Mouse (Mus musculus) brain, embryonic 18.5 days (tissue): ENCODE results near the gene Ppt1.
A peak's percentile ranks its signal among the peaks of the same experiment; 100 is the strongest.

Experiments
- DNase-seq: peaks from one replicate; pipeline ENCODE4 v3.0.0-alpha.2; 2012; ENCODE audit warnings: low read depth, low spot score

Gene Ppt1

DNA sequence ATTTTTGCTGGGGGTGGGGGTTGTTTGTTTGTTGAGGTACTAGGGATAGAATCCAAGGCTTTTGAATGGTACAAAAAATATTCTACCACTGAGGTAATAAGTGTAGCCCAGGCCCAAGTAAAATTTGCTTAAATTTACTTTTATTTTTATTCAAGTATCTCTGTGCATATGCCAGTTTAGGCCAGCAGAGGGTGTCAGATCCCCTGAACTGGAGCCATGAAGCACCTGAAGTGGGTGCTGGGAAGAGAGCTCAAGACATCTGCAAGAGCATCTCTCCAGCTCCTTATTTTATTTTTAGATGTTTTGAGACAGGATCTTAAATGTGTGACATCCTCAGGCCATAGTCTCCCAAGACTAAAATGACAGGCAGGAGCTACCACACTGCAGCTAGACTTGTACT is 34.0 kb downstream of the Ppt1 start:
- DNase-seq = no peak

DNA sequence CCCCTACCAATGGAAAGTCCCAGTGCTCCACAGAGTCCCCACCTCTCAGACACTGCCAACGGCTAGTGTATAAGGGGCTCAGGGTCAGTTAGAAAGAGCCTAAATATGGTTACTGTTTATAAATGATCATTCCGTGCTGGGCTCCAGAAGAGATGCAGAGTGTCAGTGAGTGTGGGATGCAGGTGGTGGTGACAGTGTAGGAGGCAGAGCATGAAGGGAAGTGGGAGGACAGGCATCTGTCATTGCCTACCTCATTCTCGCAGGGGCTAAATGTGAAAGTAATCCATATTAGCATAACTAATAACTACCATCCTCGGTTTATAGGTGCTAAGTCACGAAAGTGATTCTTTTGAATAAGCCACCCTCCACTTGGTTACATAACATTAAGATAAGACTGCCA is 34.7 kb downstream of the Ppt1 start:
- DNase-seq = no peak

DNA sequence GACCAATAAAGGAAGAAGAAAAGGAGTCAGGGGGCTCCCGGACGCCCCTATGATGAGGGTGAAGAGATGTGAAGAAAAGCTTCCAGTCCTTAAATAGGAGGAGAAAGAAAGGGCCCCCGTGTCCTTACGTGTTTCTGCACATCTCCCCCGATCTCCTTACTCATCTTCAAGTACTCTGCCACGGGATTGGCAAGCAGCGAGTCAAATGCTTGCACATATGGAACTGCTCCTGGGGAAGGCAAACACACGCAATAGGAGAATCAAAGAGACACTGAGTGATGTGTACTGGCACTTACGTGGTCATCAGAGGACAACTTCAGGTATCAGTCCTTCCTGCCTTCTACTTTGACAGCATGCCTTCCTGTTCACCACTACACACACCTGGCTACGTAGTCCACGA is 35.2 kb downstream of the Ppt1 start:
- DNase-seq = no peak

DNA sequence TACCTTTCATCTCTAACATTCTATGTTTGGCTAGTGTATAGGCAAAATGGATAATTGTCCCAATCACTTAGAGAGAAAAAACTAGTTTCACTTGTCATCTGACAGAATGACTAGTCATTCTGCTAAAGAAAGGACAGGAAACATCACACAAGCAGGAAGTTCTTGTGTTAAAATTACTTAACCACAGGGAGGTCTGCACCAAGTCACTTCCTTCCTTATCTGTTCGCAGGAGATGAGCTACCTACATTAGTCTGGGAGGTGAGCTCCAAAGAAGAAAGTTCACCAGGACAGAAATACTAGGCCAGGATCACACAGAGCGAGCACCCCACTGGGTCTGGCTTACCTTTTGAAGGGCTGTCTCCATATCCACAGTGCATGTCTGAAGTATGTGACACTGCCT is 35.9 kb downstream of the Ppt1 start:
- DNase-seq = no peak

DNA sequence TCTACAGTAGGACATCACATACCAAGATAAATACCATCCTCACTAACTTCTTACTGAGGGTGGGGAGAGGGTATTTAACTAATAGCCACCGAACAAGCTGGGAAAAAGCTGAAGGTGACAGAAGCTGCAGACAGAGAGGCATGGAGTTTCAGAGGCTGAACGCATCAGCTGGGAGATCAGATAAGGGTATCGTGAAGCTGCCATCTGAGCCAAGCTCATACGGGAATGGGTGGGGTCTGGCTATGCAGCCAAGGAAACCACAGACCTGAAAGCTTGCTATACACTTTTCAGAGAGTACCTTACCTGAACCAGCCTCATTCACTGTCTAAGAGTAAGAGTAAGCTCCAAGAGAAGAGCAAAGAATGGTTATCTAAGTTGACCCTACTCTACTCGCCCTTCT is 37.0 kb downstream of the Ppt1 start:
- DNase-seq = no peak

DNA sequence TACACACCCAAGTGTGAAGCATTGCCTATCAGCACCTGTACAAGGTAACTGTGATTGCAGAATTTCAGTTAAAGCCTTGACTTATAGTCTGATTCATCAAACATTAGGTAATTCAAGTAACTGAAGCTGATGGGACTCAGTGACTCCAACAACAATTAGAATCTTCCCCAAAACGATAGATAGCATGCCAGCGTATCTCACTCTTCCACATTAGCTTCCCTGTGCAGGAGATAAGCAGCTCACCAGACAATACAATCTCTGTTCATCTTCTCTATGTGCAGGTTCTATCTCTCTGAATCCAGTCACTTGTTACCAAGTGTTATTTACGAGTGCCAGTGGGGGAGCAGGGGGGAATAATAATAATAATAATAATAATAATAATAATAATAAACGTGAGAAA is 37.5 kb downstream of the Ppt1 start:
- no peak for DNase-seq

DNA sequence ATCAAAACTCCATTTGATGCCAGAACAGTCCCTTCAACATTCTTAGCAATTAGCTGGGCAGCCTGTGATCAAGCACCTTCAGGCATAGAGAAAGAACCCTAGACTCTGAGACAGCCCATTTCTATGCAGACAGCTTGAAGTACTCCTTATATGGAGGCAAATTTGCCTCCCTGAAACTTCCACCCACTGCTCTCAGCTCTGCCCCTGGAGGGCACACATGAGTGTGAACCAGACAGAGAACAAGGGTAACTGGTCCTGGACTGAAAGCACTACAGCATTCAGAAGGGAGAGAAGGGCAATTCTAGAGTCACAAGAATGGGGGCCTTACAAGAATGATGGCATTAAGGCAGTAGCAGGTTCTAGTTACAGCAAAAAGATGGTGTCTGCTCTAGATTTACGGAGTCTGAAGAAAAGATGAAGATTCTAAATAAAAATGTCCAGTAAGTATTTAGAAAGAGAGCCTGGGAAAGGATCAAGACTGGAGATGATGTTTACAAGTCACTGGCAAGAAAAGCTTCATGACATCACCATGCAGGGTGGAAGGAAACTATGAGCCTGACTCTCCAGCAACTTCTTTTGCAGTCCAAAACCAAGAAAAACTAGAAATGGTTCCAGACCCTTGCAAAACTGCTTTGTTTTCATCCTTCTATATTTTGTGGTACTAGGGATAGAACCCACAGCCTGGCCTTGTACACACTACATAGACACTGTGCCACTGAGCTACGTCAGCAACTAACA is 42.5 kb downstream of the Ppt1 start:
- no peak for DNase-seq

DNA sequence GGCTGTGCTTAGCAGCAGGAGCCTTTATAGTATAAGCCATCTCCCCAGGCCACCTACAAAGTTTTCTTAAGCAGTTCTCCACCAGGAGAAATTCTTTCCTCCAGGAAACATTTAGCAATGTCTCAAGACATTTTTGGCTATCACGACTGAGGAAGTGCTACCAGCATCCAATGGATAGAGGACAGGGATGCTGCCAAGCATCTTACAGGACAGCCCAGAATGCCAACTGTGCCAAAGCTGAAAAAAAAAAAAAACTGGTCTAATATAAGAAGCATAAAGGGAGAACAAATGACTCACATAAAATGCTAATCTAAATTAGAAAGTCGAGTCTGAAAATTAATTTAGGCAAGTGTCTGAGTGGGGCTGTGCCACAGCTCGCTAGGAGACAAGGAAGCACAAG is 46.5 kb downstream of the Ppt1 start:
- DNase-seq = no peak

DNA sequence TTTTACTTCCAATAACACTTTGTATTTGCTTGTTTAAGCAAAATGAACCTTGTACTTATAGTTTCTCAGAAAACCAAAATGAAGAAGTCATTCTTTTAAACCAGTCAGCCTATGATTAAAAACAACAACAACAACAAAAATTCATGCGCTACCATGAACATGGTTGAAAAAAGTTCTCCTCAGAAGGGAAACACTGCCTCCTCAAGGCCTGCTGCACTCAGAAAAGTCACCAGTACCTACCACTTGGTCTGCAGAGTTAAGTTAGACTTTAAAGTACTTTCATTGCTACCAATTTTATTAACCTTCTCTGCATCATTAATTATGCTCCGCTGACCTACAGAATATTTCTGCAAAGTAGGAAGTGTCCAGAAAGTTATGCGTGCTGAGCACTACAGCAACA is 47.3 kb downstream of the Ppt1 start:
- DNase-seq = no peak

DNA sequence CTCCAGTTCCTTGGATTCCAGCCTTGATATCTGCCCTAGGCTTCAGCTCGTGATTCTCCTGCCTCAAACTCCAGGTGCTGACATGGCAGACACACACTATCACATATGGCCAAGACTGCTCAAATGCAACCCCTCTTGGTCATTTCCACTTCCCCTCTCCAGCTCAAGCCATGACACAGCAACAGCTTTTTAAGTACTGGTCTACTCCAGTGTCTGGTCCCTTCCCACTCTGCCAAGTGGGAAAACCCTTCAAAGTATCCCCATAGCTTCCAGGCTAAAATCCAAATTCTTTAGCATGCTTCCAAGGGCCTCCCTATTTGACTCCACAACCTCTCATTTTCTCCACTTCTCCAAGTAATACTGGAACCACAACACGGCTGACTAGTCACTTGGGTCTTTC is 48.0 kb downstream of the Ppt1 start:
- DNase-seq = no peak

DNA sequence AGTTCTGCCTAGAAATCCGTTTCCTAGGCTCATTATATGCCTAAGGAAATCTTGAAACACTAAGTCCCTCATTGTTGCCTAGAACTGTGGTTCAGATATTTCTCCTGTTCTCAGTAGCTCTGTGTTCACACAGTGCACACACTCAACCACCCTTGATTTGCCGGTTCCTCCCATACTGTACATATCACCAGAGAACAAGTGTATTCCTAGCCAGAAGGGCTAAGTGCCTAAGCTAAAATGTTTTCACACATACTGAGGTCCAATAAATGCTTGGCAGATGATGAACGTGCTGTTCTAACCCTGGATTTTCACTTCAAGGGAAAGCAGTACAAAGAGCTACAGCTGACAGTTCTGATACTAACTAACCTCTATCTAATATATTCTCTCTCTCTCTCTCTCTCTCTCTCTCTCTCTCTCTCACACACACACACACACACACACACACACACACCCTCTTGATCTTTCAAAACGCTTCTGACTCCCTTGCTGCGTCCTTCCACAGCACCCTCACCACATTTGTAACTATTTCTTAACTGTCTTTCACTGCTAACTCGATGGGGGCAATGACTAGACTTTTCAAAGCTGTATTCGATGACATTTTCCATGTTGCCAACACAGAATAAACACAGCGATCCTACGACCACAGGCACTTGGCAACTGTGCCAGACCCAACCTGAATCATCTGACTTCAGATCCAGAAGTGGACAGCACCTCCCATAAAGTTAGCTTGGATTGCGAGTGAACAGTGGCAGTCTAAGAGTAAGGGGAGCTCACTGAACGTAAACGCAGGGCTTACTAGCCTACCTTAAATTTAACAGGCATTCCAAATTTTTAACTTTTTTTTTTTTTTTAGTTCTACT is 48.7 kb downstream of the Ppt1 start:
- no peak for DNase-seq

DNA sequence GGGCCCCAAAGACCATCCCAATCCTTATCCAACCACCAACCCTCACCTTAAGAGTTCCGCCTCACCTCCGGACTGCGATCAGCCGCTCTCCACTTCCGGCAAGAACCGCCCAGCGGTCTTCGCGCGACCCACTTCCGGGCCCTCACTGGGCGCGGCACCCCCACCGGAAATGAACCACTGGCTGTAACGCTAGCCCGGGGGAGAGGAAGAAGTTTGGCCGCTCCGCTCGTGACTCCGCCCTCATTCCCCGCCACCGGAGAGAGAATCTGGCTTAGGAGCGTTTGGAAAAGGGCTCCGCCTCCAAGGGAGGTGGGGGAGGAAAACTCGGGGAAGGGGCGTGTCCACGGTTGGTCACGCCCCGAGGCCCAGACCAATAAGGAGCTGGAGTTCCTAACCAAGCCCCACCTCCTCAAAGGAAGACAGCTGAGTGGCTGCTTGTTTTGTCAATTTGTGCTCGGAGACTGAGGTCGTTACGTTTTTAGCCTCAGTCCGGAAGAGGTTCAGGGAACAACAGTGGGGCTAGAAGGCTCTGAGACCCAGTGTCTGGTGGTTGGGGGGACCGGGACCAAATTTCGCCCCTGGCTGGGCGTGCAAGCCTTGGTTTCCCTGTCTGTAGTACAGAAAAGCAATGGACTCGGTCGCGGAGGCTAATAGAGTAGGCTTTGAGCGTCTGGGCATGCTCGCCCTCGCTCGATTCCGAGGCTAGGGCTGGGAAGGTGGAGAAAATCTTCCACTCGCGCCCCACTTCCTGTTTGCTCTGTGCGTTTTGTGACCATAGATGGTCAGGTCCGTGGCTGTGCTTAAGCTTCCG is 49.9 kb downstream of the Ppt1 start, which contains the start of gene Cap1:
TSS of gene Cap1 (minus strand) at position 289 of the 811 bp plus-strand sequence.
- DNase-seq = peak; percentile 99

DNA sequence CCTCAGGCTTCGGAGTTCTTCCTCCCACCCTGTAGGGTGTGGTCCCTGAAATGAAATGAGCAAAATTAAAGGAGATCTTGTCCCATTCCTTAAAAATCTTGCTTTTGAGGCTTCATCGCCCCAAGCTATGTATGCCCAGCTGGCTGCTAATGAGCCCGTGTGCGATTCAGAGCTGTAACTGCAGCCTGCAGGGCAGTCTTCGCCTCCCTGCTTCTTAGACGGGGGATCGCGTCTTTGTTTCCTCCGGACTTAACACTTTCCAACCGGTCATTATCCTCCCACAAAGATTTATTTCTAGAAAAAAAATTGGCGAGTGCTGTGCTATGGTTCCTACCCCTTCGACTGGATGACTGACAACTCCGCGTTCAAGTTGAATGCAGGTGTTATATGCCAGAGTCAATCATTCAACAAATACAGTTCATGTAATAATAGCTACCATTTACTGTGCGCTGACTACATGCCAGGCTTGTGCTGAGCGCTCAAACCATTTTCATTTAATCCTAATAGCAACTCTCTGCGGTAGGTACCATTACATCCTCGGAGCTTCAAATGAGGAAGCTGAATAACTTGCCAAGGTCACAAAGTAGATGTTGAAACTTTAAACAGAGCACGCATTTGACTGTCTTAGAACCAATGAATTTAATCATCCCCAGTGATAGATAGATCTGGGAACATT is 50.7 kb downstream of the Ppt1 start:
- DNase-seq = no peak

DNA sequence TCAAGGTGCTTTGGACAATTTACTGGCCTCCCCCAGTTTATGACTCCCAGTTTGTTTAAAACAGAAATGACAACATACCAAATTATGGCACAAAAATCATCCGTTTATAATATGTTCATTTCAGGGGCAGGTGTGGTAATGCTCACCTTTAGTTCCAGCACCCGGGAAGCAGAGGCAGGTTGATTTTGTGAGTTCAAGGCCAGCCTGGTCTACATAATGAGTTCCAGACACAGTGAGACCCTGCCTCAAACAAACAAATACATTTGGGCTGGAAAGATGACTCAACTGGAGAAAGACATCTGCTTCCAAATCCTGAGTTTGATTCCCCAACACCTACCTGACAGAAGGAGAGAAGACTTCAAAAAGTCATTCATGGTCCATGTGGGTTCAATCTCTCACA is 51.3 kb downstream of the Ppt1 start:
- DNase-seq = no peak

DNA sequence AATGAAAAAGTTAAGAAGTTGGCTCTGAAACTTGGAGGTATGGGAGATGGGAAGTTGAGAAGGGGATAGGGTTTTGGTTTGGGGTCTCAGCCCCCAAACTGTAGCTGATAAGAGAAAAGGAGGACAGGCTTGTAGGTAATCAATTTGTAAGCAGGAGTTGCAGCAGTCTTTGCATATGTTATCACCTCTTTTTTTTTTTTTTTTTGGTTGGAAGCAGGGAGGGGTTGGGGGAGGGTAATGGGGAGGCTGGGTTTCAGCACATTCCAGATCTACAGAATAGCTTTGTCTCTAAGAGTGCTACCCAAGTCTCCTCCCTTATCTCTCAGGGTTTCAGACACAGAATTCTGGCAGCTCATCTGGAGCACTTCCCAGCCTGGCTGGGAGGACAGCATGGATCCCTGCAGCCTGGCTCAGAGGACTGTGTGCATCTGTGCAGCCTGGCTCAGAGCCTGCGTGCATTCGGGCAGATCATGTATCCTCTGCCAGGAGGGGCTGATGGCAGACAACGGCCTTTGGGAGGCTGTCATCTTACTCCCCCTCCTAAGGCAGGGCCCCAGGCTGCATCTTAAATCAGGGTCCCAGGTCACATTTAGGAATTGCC is 54.9 kb downstream of the Ppt1 start:
- peak; percentile 80 for DNase-seq

DNA sequence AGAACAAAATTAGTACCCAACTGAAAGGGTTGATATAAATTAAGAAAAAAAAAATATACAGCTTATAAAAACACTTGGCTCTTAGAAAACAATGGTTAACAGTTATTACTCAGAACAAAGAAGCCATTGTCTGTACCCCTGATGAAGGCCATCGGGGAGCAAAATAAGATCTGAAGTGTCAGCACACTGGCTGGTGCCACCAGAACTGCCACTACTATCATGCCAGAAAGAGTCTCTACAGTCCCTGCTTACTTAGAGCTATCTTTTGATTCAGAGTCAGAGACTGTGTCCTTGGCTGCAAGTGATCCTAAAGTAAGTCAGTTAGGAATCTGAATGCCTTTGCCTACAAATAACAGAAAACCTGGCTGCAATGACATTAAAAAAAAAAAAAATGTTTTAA is 55.6 kb downstream of the Ppt1 start:
- no peak for DNase-seq

DNA sequence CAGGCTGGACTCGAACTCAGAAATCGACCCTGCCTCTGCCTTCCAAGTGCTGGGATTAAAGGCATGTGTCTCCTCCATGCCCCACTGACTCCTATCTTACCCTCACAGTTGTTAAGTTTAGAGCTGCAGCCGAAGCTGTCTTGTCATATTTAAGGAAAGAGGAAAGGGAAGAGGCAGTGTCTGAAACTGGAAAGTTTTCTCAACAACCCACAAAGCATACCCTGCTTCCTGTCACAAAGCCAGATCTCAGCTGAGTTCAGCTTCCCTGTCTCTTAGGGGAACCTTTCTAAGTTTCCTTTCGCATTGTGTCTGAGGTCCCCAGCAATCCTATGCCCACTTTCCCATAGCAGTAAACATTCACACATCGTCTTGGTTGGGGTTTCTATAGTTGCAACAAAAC is 56.1 kb downstream of the Ppt1 start:
- no peak for DNase-seq

DNA sequence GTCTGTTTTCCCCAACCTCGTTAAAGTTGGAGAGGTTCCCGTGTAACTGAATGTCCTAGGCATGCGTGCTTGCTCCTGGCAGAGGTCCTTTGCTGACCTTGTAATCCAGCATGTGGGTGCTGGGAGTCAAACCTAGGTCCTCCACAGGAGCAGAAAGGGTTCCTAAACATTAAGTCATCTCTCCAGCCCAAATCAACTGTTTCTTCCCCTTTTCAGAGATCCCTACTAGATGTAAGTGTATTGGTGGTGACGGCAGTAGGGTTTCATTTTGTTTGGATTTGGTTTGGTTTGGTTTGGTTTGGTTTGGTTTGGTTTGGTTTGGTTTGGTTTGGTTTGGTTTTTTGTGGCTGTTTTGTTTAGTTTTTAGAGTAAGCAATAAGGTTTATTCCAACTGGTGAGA is 61.7 kb downstream of the Ppt1 start:
- no peak for DNase-seq

DNA sequence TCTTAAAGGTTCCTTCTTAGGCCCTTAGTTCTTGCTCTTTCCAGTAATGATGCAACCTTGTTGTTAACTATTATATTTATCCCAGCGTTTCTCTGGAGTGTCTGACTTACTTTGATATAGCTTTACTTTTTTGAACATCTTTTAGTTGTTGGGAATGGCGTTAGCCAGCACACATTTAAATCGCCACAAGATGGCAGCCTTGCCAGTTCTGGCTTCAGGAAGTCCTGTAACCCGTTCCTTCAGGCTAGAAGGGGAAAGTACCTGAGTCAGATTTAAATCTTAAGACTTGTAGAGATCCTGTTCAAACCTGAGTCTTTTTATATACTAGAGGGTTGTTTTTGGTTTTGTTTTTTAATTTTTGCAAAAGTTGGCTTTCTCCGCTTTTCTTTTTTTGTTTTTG is 62.3 kb downstream of the Ppt1 start:
- no peak for DNase-seq

DNA sequence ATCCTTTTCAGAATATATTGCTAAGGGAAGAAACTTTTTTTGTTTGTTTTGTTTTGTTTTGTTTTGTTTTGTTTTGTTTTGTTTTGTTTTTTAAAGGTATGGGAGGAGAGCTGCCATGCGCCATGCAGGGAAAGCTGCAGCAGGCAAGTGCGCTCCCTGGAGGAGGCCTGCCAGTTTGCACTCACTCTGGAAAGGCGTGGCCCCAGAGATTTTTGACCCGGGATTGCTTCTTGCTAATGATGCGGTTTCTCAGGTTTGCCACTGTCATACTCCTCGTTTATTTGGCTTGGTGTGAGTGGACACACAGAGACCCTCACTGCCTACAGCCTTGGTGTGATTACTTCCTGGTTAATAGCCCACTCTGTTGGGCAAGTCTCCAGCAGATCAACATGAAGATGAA is 66.1 kb downstream of the Ppt1 start:
- DNase-seq = no peak

DNA sequence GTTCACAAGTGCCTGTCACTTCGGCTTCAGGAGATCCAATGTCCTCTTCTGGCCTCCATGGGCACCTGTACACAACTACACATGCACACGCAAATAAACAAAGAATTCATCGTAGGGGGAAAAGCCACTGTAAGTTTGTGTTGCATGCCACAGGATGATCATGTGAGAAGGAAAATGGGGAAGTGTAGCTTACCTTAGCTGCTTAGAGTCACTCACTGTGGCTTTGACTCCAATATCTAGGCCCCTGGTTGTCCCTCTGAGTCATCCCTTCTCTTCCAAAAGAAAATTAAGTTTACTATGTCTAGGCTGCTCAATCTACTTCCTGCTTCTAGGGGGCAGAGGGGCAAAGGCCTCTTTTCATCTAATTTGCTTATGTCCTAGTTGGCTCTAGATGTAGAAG is 67.7 kb downstream of the Ppt1 start:
- no peak for DNase-seq
